8 mouse cellular contexts compared by ENCODE assay signal in genomic region chr12:85092214-85092613, GRCm38 (mm10). TPM values are rescaled to one million over a fixed set of nuclear protein-coding genes. Genes with fewer than 3 reads are reported as not detected.
DNase-seq lines count a peak whose midpoint lies in the region; ATAC-seq and TF ChIP-seq lines count a peak whose summit lies in the region.

No protein-coding gene starts in this region.

- 0 out of 2 replicates have a peak, but pooled peaks cover 5% of the 10 kb centered on the region for H3K9me3 ChIP-seq in hindbrain, embryonic 10.5 days
- no peaks in the 10 kb centered on the region for H3K9me3 ChIP-seq in hindbrain, embryonic 16.5 days (ENCODE audit: control insufficient read depth, low read length)
- H3K9me3 ChIP-seq in ES-E14 (ENCODE audit: control insufficient read depth, insufficient read depth, low read depth, low read length): no peaks in the 10 kb centered on the region
- no peaks in the 10 kb centered on the region for H3K9me3 ChIP-seq in stomach, postnatal 0 days (ENCODE audit: control insufficient read depth, low read length)

- DNase-seq in hindbrain, embryonic 10.5 days (ENCODE audit: low spot score): peak; percentile 46
- peak; percentile 71 for DNase-seq in ES-E14 (ENCODE audit: low read depth, low spot score)
- DNase-seq in cerebellum, adult 9-10 months: peak; percentile 64
- peak; percentile 49 for DNase-seq in heart, adult 9 months (ENCODE audit: low spot score in 2 of 2)
- DNase-seq in left cerebral cortex, postnatal 14 days (ENCODE audit: low spot score in 2 of 2): peak; percentile 66 to 72
- DNase-seq in natural killer cell, adult 2 months (ENCODE audit: low spot score in 2 of 2): peak; percentile 58 to 72
- peak; percentile 68 for DNase-seq in stomach, postnatal 0 days (ENCODE audit: low spot score)

- H3K27ac ChIP-seq in hindbrain, embryonic 10.5 days: no peak overlapping the region
- no peak overlapping the region for H3K27ac ChIP-seq in hindbrain, embryonic 16.5 days (ENCODE audit: low read depth, low read length)
- no peak overlapping the region for H3K27ac ChIP-seq in ES-E14 (ENCODE audit: insufficient read depth, low read depth, low read length, poor library complexity, severe bottlenecking)
- H3K27ac ChIP-seq in stomach, postnatal 0 days (replicated peaks): no peak overlapping the region

- H3K4me2 ChIP-seq in hindbrain, embryonic 16.5 days (ENCODE audit: low read length): no peak overlapping the region
- H3K4me2 ChIP-seq in stomach, postnatal 0 days (replicated peaks; ENCODE audit: low read depth): no peak overlapping the region

- ATAC-seq in hindbrain, embryonic 16.5 days: no peak
- no peak for ATAC-seq in stomach, postnatal 0 days (ENCODE audit: low FRiP score, low TSS enrichment)

- H3K9ac ChIP-seq in hindbrain, embryonic 16.5 days (ENCODE audit: low read depth, low read length): no peak overlapping the region
- no peak overlapping the region for H3K9ac ChIP-seq in ES-E14 (ENCODE audit: insufficient read depth, low read depth, low read length, poor library complexity, severe bottlenecking)
- H3K9ac ChIP-seq in stomach, postnatal 0 days (ENCODE audit: low read length): no peak overlapping the region

- TF ChIP-seq EP300 in stomach, postnatal 0 days (optimal IDR thresholded peaks at IDR 0.05): no peak

- H3K36me3 ChIP-seq in hindbrain, embryonic 10.5 days: peaks cover 34% of the 10 kb centered on the region
- 0 out of 2 replicates have a peak, but pooled peaks cover 5% of the 10 kb centered on the region for H3K36me3 ChIP-seq in hindbrain, embryonic 16.5 days (ENCODE audit: control insufficient read depth, insufficient read depth, low read length)
- no peaks in the 10 kb centered on the region for H3K36me3 ChIP-seq in ES-E14 (ENCODE audit: control insufficient read depth, insufficient read depth, low read length, poor library complexity, severe bottlenecking)
- H3K36me3 ChIP-seq in stomach, postnatal 0 days (ENCODE audit: control insufficient read depth, insufficient read depth, low read length): peaks cover 5% of the 10 kb centered on the region; the same call in 1 of the 2 replicates

- in situ Hi-C loops in ES-E14 (cut with MboI; ENCODE audit: low sequenced_read_pairs in 2 of 2, unreplicated experiment in 2 of 2): no loop called here

- 6% methylated on average over 3 of the region's 3 CpGs for WGBS in hindbrain, embryonic 10.5 days
- WGBS in hindbrain, embryonic 16.5 days: 6% methylated on average over 3 of the region's 3 CpGs
- 7% methylated on average over 3 of the region's 3 CpGs for WGBS in stomach, postnatal 0 days

- no peaks in the 10 kb centered on the region for H3K27me3 ChIP-seq in hindbrain, embryonic 10.5 days (ENCODE audit: insufficient read depth, poor library complexity, severe bottlenecking)
- no peaks in the 10 kb centered on the region for H3K27me3 ChIP-seq in hindbrain, embryonic 16.5 days (replicated peaks; ENCODE audit: control insufficient read depth, insufficient read depth, low read length)
- no peaks in the 10 kb centered on the region for H3K27me3 ChIP-seq in stomach, postnatal 0 days (ENCODE audit: control insufficient read depth, insufficient read depth, low read length)

- intact Hi-C loops in left cerebral cortex, postnatal 14 days (cut with DNase I): no loop called here

- TF ChIP-seq CTCF in stomach, postnatal 0 days (IDR thresholded peaks at IDR 0.05; ENCODE audit: low read depth): peak; percentile 76

- H3K4me3 ChIP-seq in hindbrain, embryonic 10.5 days: no peak overlapping the region
- H3K4me3 ChIP-seq in hindbrain, embryonic 16.5 days (ENCODE audit: low read length): no peak overlapping the region
- H3K4me3 ChIP-seq in ES-E14 (ENCODE audit: insufficient read depth in 1 of 2, low read depth in 1 of 2, low read length in 2 of 2, poor library complexity in 1 of 2, severe bottlenecking in 1 of 2): no peak overlapping the region
- no peak overlapping the region for H3K4me3 ChIP-seq in stomach, postnatal 0 days (ENCODE audit: low read depth, low read length)

- peaks cover 16% of the 10 kb centered on the region for H3K4me1 ChIP-seq in hindbrain, embryonic 10.5 days (replicated peaks)
- H3K4me1 ChIP-seq in hindbrain, embryonic 16.5 days (ENCODE audit: control insufficient read depth, insufficient read depth, low read depth, low read length): no peaks in the 10 kb centered on the region; the same call in 1 of the 2 replicates
- H3K4me1 ChIP-seq in ES-E14 (ENCODE audit: control insufficient read depth in 2 of 2, insufficient read depth in 2 of 2, low read length in 2 of 2, poor library complexity in 1 of 2): peaks cover 0 to 7% of the 10 kb centered on the region in 2 experiments; a peak in 1 of 4 replicates
- no peaks in the 10 kb centered on the region for H3K4me1 ChIP-seq in stomach, postnatal 0 days (replicated peaks; ENCODE audit: control insufficient read depth, insufficient read depth)

TF ChIP-seq in ES-E14, 5 proteins besides CTCF, POLR2A, EP300 and RAD21:
- TF ChIP-seq ZC3H11A (IDR thresholded peaks at IDR 0.05; ENCODE audit: borderline replicate concordance, low read depth, low read length) (no peak), CHD2 (IDR thresholded peaks at IDR 0.05; ENCODE audit: low read depth, low read length) (no peak), ZNF384 (IDR thresholded peaks at IDR 0.05; ENCODE audit: low read depth, low read length) (no peak), MAFK (IDR thresholded peaks at IDR 0.05; ENCODE audit: insufficient read depth, low read depth, low read length) (no peak), HCFC1 (IDR thresholded peaks at IDR 0.05; ENCODE audit: borderline replicate concordance, insufficient read depth, low read length) (no peak)

RNA-seq across cellular contexts. Expression of gene Prox2, which starts 18.3 kb away (rescaled TPM):
- 3.8 and 4.7 TPM in 2 replicates for polyA plus RNA-seq in hindbrain, embryonic 10.5 days (2016; fragmentation: Nextera tagmentation; extraction: Ambion mirVana)
- polyA plus RNA-seq in hindbrain, embryonic 16.5 days (2015; fragmentation: Nextera tagmentation; extraction: Ambion mirVana): 1.2 and 1.6 TPM in 2 replicates
- total RNA-seq in ES-E14 (2012; rRNA removed): 0.98 and 1.8 TPM in 2 replicates
- 1 to 10 TPM; 1.0 to 1.2 TPM for total RNA-seq in left cerebral cortex, postnatal 14 days (2021)
- 1.5 and 1.9 TPM in 2 replicates for polyA plus RNA-seq in stomach, postnatal 0 days (2015; fragmentation: Nextera tagmentation; extraction: Ambion mirVana)

RNA-seq across cellular contexts. Expression of gene Dlst, which starts 18.4 kb away (rescaled TPM):
- 101 and 109 TPM in 2 replicates for polyA plus RNA-seq in hindbrain, embryonic 10.5 days (2016; fragmentation: Nextera tagmentation; extraction: Ambion mirVana)
- polyA plus RNA-seq in hindbrain, embryonic 16.5 days (2015; fragmentation: Nextera tagmentation; extraction: Ambion mirVana): 122 and 129 TPM in 2 replicates
- total RNA-seq in ES-E14 (2012; rRNA removed): 85.3 and 98.8 TPM in 2 replicates
- 100 to 1,000 TPM; 173 TPM for total RNA-seq in left cerebral cortex, postnatal 14 days (2021)
- polyA plus RNA-seq in stomach, postnatal 0 days (2015; fragmentation: Nextera tagmentation; extraction: Ambion mirVana): 63.2 and 70.2 TPM in 2 replicates

RNA-seq across cellular contexts. Expression of gene Rps6kl1, which starts 58.9 kb away (rescaled TPM):
- 3.7 and 3.8 TPM in 2 replicates for polyA plus RNA-seq in hindbrain, embryonic 10.5 days (2016; fragmentation: Nextera tagmentation; extraction: Ambion mirVana)
- polyA plus RNA-seq in hindbrain, embryonic 16.5 days (2015; fragmentation: Nextera tagmentation; extraction: Ambion mirVana): 39.0 and 39.4 TPM in 2 replicates
- 4.0 and 7.8 TPM in 2 replicates for total RNA-seq in ES-E14 (2012; rRNA removed)
- 10 to 100 TPM; 37.9 to 41.1 TPM for total RNA-seq in left cerebral cortex, postnatal 14 days (2021)
- 0.65 and 0.75 TPM in 2 replicates for polyA plus RNA-seq in stomach, postnatal 0 days (2015; fragmentation: Nextera tagmentation; extraction: Ambion mirVana)
